Mouse (Mus musculus): ENCODE measurements at regions not wholly inside any gene's neighbourhood (a gene's known extent, or its start where the extent isn't known, plus 50 kb on each side); places are given as distances from the start of the nearest gene placed in this dataset.

DNA sequence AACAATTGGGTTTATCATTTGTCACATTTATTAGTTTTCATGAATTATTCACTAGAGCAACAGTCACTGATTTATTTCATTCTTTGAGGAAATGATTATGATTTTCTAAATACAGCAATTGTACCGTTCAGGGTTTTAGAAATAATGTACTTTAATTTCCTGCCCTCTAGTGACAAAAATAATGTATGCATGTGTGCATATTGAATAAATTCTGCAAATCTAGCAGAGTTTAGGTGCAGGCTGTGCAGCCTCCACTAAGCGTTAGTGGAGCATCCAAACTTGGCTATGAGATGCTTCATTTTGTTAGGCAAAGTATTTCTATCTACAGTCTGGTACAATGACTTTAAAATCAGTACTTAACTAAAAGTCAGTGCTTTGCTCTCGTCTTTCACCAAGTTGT is 642.1 kb upstream of the A830018L16Rik start:
- Histone ChIP-seq H3K4me3 (replicated peaks) (no peak overlapping the region), H3K9me3 (0 out of 2 replicates have a peak, but pooled peaks cover 2% of the 10 kb centered on the region), H3K4me1 (no peaks in the 10 kb centered on the region), H3K27me3 (replicated peaks) (no peaks in the 10 kb centered on the region), H3K36me3 (replicated peaks; ENCODE audit: low read length) (no peaks in the 10 kb centered on the region)
- TF ChIP-seq FLI1 (IDR thresholded peaks at IDR 0.05; ENCODE audit: low read length) (no peak), GATA1 (IDR thresholded peaks at IDR 0.05; ENCODE audit: borderline replicate concordance, low read length) (no peak)

DNA sequence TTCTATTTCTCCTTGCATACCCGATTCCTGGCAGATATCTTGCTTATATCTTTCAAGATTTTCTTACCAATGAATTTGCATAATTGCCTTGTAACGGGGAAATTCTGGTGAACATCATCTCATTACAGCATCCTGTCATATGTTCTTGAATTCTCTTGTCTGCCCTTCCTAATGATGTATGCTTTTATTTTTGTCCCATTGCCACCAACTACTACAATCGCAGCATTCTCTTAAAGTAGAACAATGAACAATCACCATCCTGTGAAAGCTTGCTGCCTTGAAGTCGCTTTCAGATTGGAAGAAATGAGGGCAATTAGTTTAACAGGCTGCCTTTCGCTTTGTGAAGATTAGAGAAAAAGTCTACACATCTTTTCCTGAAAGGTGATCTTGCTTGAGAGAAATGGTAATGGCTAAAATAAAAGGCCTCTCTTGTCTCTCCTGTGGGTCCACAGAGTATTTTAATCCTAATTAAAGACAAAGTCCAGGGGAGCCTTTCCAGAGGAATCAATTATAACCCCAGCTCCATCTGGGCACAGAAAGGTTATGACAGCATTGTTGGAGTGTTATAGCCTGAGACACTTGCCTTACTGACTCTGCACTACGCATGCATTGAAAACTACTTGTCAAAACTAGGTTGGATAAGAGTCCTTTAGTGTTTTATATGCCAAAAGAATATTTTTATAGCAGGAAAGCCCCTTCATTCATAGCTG is 619.7 kb upstream of the A830018L16Rik start:
- Histone ChIP-seq H3K4me1 (no peaks in the 10 kb centered on the region), H3K36me3 (replicated peaks; ENCODE audit: low read length) (no peaks in the 10 kb centered on the region)
- no peak for TF ChIP-seq GATA1 (IDR thresholded peaks at IDR 0.05; ENCODE audit: borderline replicate concordance, low read length)
- no peak for TF ChIP-seq FLI1 (IDR thresholded peaks at IDR 0.05; ENCODE audit: low read length)

GRCm38 (mm10) chr1:10835653-10836415 is 578.1 kb upstream of the A830018L16Rik start:
- Histone ChIP-seq H3K4me1 (no peaks in the 10 kb centered on the region), H3K4me3 (replicated peaks) (no peak overlapping the region), H3K36me3 (replicated peaks; ENCODE audit: low read length) (no peaks in the 10 kb centered on the region), H3K9me3 (no peaks in the 10 kb centered on the region), H3K27me3 (replicated peaks) (no peaks in the 10 kb centered on the region)
- TF ChIP-seq FLI1 (IDR thresholded peaks at IDR 0.05; ENCODE audit: low read length) = no peak
- no peak for TF ChIP-seq GATA1 (IDR thresholded peaks at IDR 0.05; ENCODE audit: borderline replicate concordance, low read length)

More for the DNA sequence above, 619.7 kb upstream of the A830018L16Rik start:
- Histone ChIP-seq H3K4me3 (replicated peaks) (no peak overlapping the region), H3K9me3 (no peaks in the 10 kb centered on the region), H3K27me3 (replicated peaks) (no peaks in the 10 kb centered on the region)

DNA sequence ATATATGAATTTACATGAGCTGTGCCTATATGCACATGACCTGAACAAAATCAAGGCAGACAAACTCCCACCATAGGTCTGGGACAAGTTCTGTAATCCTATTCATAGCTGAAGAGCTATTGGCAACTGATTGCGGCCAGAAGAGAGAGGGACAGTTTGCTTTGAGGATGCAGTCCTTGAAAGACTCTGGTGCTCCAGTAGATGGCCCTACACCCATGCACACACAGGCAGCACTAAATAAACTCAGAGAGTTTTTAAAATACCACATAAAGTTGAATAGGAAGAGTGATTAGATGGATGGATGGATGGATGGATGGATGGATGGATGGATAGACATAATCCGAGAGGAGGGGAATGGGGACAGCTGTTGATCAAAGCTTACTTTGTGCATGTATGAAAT is 576.7 kb upstream of the A830018L16Rik start:
- Histone ChIP-seq H3K27me3 (replicated peaks) (no peaks in the 10 kb centered on the region), H3K9me3 (no peaks in the 10 kb centered on the region), H3K36me3 (replicated peaks; ENCODE audit: low read length) (no peaks in the 10 kb centered on the region), H3K4me3 (replicated peaks) (no peak overlapping the region), H3K4me1 (no peaks in the 10 kb centered on the region)
- TF ChIP-seq GATA1 (IDR thresholded peaks at IDR 0.05; ENCODE audit: borderline replicate concordance, low read length) (no peak), FLI1 (IDR thresholded peaks at IDR 0.05; ENCODE audit: low read length) (no peak)

DNA sequence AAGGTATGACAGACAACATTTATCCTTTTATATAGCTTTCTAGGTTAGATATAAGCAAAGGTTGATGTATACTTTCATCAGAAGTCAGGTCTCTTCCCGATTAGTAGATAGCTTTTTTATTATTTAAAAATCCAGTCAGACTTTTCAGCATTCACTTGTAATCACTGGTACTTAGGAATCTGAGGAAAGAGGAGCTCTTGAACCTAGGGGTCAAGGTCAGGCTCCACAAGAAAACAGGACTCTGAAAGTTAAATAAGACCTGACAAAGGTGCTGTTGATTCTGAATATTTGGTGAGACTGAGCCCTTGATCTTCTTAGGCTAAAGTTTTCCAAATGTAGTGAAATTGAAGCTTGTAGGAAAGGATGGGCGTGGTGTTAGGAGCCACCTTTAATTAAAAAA is 561.0 kb upstream of the A830018L16Rik start:
- no peaks in the 10 kb centered on the region for H3K36me3 ChIP-seq (replicated peaks; ENCODE audit: low read length)
- no peaks in the 10 kb centered on the region for H3K4me1 ChIP-seq
- no peak overlapping the region for H3K4me3 ChIP-seq (replicated peaks)
- no peaks in the 10 kb centered on the region for H3K27me3 ChIP-seq (replicated peaks)
- H3K9me3 ChIP-seq = no peaks in the 10 kb centered on the region
- TF ChIP-seq GATA1 (IDR thresholded peaks at IDR 0.05; ENCODE audit: borderline replicate concordance, low read length) (no peak), FLI1 (IDR thresholded peaks at IDR 0.05; ENCODE audit: low read length) (no peak)

- Histone ChIP-seq H3K4me1 (no peaks in the 10 kb centered on the region), H3K4me3 (replicated peaks) (no peak overlapping the region), H3K9me3 (no peaks in the 10 kb centered on the region), H3K27me3 (replicated peaks) (no peaks in the 10 kb centered on the region), H3K36me3 (replicated peaks; ENCODE audit: low read length) (no peaks in the 10 kb centered on the region)
- TF ChIP-seq GATA1 (IDR thresholded peaks at IDR 0.05; ENCODE audit: borderline replicate concordance, low read length) (no peak), FLI1 (IDR thresholded peaks at IDR 0.05; ENCODE audit: low read length) (no peak)
Measured at GRCm38 (mm10) chr1:10854495-10854894, 559.4 kb upstream of the A830018L16Rik start.

GRCm38 (mm10) chr1:10871163-10871853 is 542.6 kb upstream of the A830018L16Rik start:
- H3K9me3 ChIP-seq = peaks cover 6% of the 10 kb centered on the region
- no peaks in the 10 kb centered on the region for H3K27me3 ChIP-seq (replicated peaks)
- no peaks in the 10 kb centered on the region for H3K36me3 ChIP-seq (replicated peaks; ENCODE audit: low read length)
- H3K4me3 ChIP-seq (replicated peaks) = no peak overlapping the region
- no peak for TF ChIP-seq GATA1 (IDR thresholded peaks at IDR 0.05; ENCODE audit: borderline replicate concordance, low read length)
- no peaks in the 10 kb centered on the region for H3K4me1 ChIP-seq

GRCm38 (mm10) chr1:10872266-10872665 is 541.6 kb upstream of the A830018L16Rik start:
- Histone ChIP-seq H3K36me3 (replicated peaks; ENCODE audit: low read length) (no peaks in the 10 kb centered on the region), H3K27me3 (replicated peaks) (no peaks in the 10 kb centered on the region), H3K4me3 (replicated peaks) (no peak overlapping the region), H3K9me3 (peaks cover 6% of the 10 kb centered on the region), H3K4me1 (no peaks in the 10 kb centered on the region)
- TF ChIP-seq GATA1 (IDR thresholded peaks at IDR 0.05; ENCODE audit: borderline replicate concordance, low read length) = no peak
- TF ChIP-seq FLI1 (IDR thresholded peaks at IDR 0.05; ENCODE audit: low read length) = no peak

DNA sequence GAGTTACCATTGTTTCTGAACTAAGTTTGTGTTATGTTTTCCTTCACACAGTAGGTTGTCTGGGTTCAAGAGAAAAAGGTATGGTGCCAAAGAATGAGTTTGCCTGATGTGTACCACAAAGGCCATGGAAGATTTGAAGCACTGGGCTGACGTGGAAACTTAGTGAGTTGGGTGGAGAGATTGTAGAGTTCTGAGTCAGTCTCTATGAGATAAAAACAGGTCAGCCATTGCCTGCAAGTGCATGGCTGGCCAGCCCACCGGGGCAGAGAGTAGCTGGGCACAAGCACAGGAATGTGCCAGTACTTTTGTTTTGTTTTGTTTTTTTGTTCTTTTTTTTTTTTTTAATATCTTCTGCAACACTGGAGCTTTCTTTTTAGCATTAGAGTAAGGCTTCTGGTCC is 541.2 kb upstream of the A830018L16Rik start:
- no peaks in the 10 kb centered on the region for H3K4me1 ChIP-seq
- peaks cover 6% of the 10 kb centered on the region for H3K9me3 ChIP-seq
- H3K27me3 ChIP-seq (replicated peaks) = no peaks in the 10 kb centered on the region
- no peaks in the 10 kb centered on the region for H3K36me3 ChIP-seq (replicated peaks; ENCODE audit: low read length)
- no peak for TF ChIP-seq GATA1 (IDR thresholded peaks at IDR 0.05; ENCODE audit: borderline replicate concordance, low read length)
- TF ChIP-seq FLI1 (IDR thresholded peaks at IDR 0.05; ENCODE audit: low read length) = no peak
- no peak overlapping the region for H3K4me3 ChIP-seq (replicated peaks)

All from megakaryocyte, embryonic 14.5 days (primary cell).